Mouse (Mus musculus) hindbrain, embryonic 14.5 days (tissue): ENCODE results near the gene Uckl1. TPM values are rescaled to one million over a fixed set of nuclear protein-coding genes. Genes with fewer than 3 reads are reported as not detected.
A peak's percentile ranks its signal among the peaks of the same experiment; 100 is the strongest.

Experiments used
- ATAC-seq: fragments of 200-750 bp; cut with Nextera tagmentation; 2 replicates; pipeline ENCODE4 v1.8.0; 2017; ENCODE audit warnings: moderate number of reproducible peaks, mild to moderate bottlenecking, moderate TSS enrichment, moderate library complexity; ENCODE audit not compliant: low FRiP score
- DNase-seq: peaks from one replicate; pipeline ENCODE4 v3.0.0-alpha.2; 2015; ENCODE audit warnings: low spot score
- H3K27ac ChIP-seq: fragments of 300-500 bp; sonication (generic); 2 replicates; pipeline ENCODE4 v1.5.1; 2014; ENCODE audit warnings: mild to moderate bottlenecking, moderate library complexity
- H3K27me3 ChIP-seq: fragments of 300-500 bp; sonication (generic); 2 replicates; pipeline ENCODE4 v1.6.1; 2014; ENCODE audit warnings: mild to moderate bottlenecking, low read length, mixed read lengths; ENCODE audit not compliant: control insufficient read depth, insufficient read depth
- H3K36me3 ChIP-seq: fragments of 300-500 bp; sonication (generic); replicated peaks from 2 replicates; pipeline ENCODE4 v1.6.1; 2014; ENCODE audit not compliant: control insufficient read depth, insufficient read depth
- H3K4me1 ChIP-seq: fragments of 300-500 bp; sonication (generic); replicated peaks from 2 replicates; pipeline ENCODE4 v1.6.1; 2014; ENCODE audit warnings: antibody characterized with exemption, low read length, mixed read lengths; ENCODE audit not compliant: control insufficient read depth, insufficient read depth
- H3K4me2 ChIP-seq: fragments of 300-500 bp; sonication (generic); replicated peaks from 2 replicates; pipeline ENCODE4 v1.6.1; 2014; ENCODE audit warnings: mild to moderate bottlenecking, moderate library complexity
- H3K4me3 ChIP-seq: fragments of 300-500 bp; sonication (generic); replicated peaks from 2 replicates; pipeline ENCODE4 v1.5.1; 2014; ENCODE audit warnings: mild to moderate bottlenecking, low read length
- H3K9ac ChIP-seq: fragments of 300-500 bp; sonication (generic); 2 replicates; pipeline ENCODE4 v1.6.1; 2014
- H3K9me3 ChIP-seq: fragments of 300-500 bp; sonication (generic); 2 replicates; pipeline ENCODE4 v1.6.1; 2016; ENCODE audit warnings: low read length; ENCODE audit not compliant: control insufficient read depth
- WGBS: fragments of 180-500 bp; shearing (Covaris S2); extraction: QIAGEN DNeasy Blood & Tissue Kit; methylation state at CpG from one replicate; pipeline ENCODE4 v1.1.7; 2014; 5-methylcytosine and 5-hydroxymethylcytosine counted together
- polyA plus RNA-seq: library from polyadenylated mRNA; unstranded; fragments of >200 nt; fragmentation: Nextera tagmentation; extraction: Ambion mirVana; gene quantifications from 2 replicates; pipeline ENCODE4 v1.2.1, GENCODE M21; 2014

The Uckl1 gene
- polyA plus RNA-seq, result 57.2 and 60.7 TPM in 2 replicates

- ATAC-seq (no peak), DNase-seq (no peak)
- 94% methylated on average over 4 of the region's 4 CpGs for WGBS
- Histone ChIP-seq H3K4me3 (no peak within 1 kb of the TSS), H3K4me2 (no peak within 1 kb of the TSS), H3K9me3 (no peaks in the 10 kb centered on the region), H3K4me1 (peaks cover 13% of the 10 kb centered on the region), H3K36me3 (peaks cover 64% of the 10 kb centered on the region), H3K9ac (no peak within 1 kb of the TSS), H3K27me3 (no peaks in the 10 kb centered on the region), H3K27ac (no peak within 1 kb of the TSS)
Observed at GRCm38 (mm10) chr2:181584411-181584942, at the start of gene Uckl1. Uckl1 (minus strand) TSS chr2:181584892.

- DNase-seq, result no peak
- no peak overlapping the region for H3K4me3 ChIP-seq
- H3K27me3 ChIP-seq, result no peaks in the 10 kb centered on the region
- H3K9ac ChIP-seq, result no peak overlapping the region
- no peaks in the 10 kb centered on the region for H3K4me1 ChIP-seq
- peaks cover 72% of the 10 kb centered on the region for H3K36me3 ChIP-seq
- 97% methylated on average over 6 of the region's 6 CpGs for WGBS
- H3K4me2 ChIP-seq, result no peak overlapping the region
- H3K27ac ChIP-seq, result no peak overlapping the region
- H3K9me3 ChIP-seq, result no peaks in the 10 kb centered on the region
- ATAC-seq, result no peak
Observed at GRCm38 (mm10) chr2:181632624-181633023, 47.9 kb upstream of the Uckl1 start.

GRCm38 (mm10) chr2:181628471-181628870 lies 43.8 kb upstream of the Uckl1 start:
- Histone ChIP-seq H3K36me3 (peaks cover 70% of the 10 kb centered on the region), H3K27ac (no peak overlapping the region), H3K4me3 (no peak overlapping the region), H3K4me1 (no peaks in the 10 kb centered on the region), H3K9me3 (no peaks in the 10 kb centered on the region), H3K4me2 (no peak overlapping the region), H3K27me3 (no peaks in the 10 kb centered on the region), H3K9ac (no peak overlapping the region)
- ATAC-seq, result no peak
- no peak for DNase-seq

- no peak overlapping the region for H3K4me3 ChIP-seq
- H3K4me2 ChIP-seq, result no peak overlapping the region
- DNase-seq (no peak), ATAC-seq (no peak)
- no peak overlapping the region for H3K9ac ChIP-seq
- H3K36me3 ChIP-seq, result peaks cover 85% of the 10 kb centered on the region
- no peaks in the 10 kb centered on the region for H3K27me3 ChIP-seq
- H3K9me3 ChIP-seq, result no peaks in the 10 kb centered on the region
- H3K4me1 ChIP-seq, result no peaks in the 10 kb centered on the region
- H3K27ac ChIP-seq, result no peak overlapping the region
Observed at GRCm38 (mm10) chr2:181623401-181623800, 38.7 kb upstream of the Uckl1 start.

- 87% methylated on average over 5 of the region's 5 CpGs for WGBS
- Histone ChIP-seq H3K9ac (no peak overlapping the region), H3K9me3 (no peaks in the 10 kb centered on the region), H3K27ac (no peak overlapping the region), H3K4me2 (no peak overlapping the region), H3K27me3 (no peaks in the 10 kb centered on the region), H3K36me3 (peaks cover 77% of the 10 kb centered on the region), H3K4me3 (no peak overlapping the region), H3K4me1 (no peaks in the 10 kb centered on the region)
- no peak for DNase-seq
- ATAC-seq, result no peak
Observed at GRCm38 (mm10) chr2:181618761-181619495, 34.2 kb upstream of the Uckl1 start.

- no peak for ATAC-seq
- peak overlapping the region; percentile 80; the same call in 1 of the 2 replicates for H3K4me3 ChIP-seq
Observed at GRCm38 (mm10) chr2:181602367-181602766, 17.7 kb upstream of the Uckl1 start.

GRCm38 (mm10) chr2:181601751-181602145 lies 17.1 kb upstream of the Uckl1 start:
- peaks cover 42% of the 10 kb centered on the region for H3K4me1 ChIP-seq
- no peaks in the 10 kb centered on the region for H3K27me3 ChIP-seq
- 30% methylated on average over 10 of the region's 10 CpGs for WGBS
- H3K9ac ChIP-seq, result peak overlapping the region; percentile 89
- peak overlapping the region; percentile 85 for H3K4me2 ChIP-seq
- H3K27ac ChIP-seq, result peak overlapping the region; percentile 84
- peaks cover 2% of the 10 kb centered on the region; the same call in 1 of the 2 replicates for H3K36me3 ChIP-seq
- no peaks in the 10 kb centered on the region for H3K9me3 ChIP-seq
- DNase-seq, result no peak
- H3K4me3 ChIP-seq, result peak overlapping the region; percentile 80
- ATAC-seq, result no peak

More at GRCm38 (mm10) chr2:181602367-181602766, 17.7 kb upstream of the Uckl1 start:
- H3K9ac ChIP-seq, result peak overlapping the region; percentile 89; the same call in 1 of the 2 replicates
- H3K4me2 ChIP-seq, result peak overlapping the region; percentile 85
- no peak overlapping the region for H3K27ac ChIP-seq
- no peaks in the 10 kb centered on the region for H3K27me3 ChIP-seq
- H3K9me3 ChIP-seq, result no peaks in the 10 kb centered on the region
- no peak for DNase-seq
- 85% methylated on average over 4 of the region's 4 CpGs for WGBS
- 0 out of 2 replicates have a peak, but pooled peaks cover 4% of the 10 kb centered on the region for H3K36me3 ChIP-seq
- peaks cover 41% of the 10 kb centered on the region for H3K4me1 ChIP-seq

- ATAC-seq, result peak; percentile 93
- WGBS, result 1% methylated on average over 57 of the region's 57 CpGs
Observed at GRCm38 (mm10) chr2:181600828-181601750, 16.4 kb upstream of the Uckl1 start.

GRCm38 (mm10) chr2:181600226-181600758 lies 15.6 kb upstream of the Uckl1 start:
- H3K27ac ChIP-seq, result peak overlapping the region; percentile 88
- WGBS, result 74% methylated on average over 6 of the region's 6 CpGs
- H3K4me1 ChIP-seq, result peaks cover 42% of the 10 kb centered on the region

More at GRCm38 (mm10) chr2:181600828-181601750, 16.4 kb upstream of the Uckl1 start:
- Histone ChIP-seq H3K36me3 (peaks cover 7% of the 10 kb centered on the region), H3K9ac (peak overlapping the region; percentile 89), H3K4me3 (peak overlapping the region; percentile 80), H3K27me3 (no peaks in the 10 kb centered on the region), H3K4me2 (peak overlapping the region; percentile 85), H3K27ac (peak overlapping the region; percentile 88), H3K4me1 (peaks cover 42% of the 10 kb centered on the region), H3K9me3 (no peaks in the 10 kb centered on the region)
- peak; percentile 98 for DNase-seq

More at GRCm38 (mm10) chr2:181600226-181600758, 15.6 kb upstream of the Uckl1 start:
- peaks cover 15% of the 10 kb centered on the region for H3K36me3 ChIP-seq
- H3K4me2 ChIP-seq, result peak overlapping the region; percentile 85
- no peaks in the 10 kb centered on the region for H3K9me3 ChIP-seq
- peak overlapping the region; percentile 80 for H3K4me3 ChIP-seq
- no peak for DNase-seq
- H3K27me3 ChIP-seq, result no peaks in the 10 kb centered on the region
- H3K9ac ChIP-seq, result peak overlapping the region; percentile 89
- ATAC-seq, result no peak
